Mouse (Mus musculus) heart, postnatal 14 days (tissue): Measurements from ENCODE around the gene Cox10. TPM values are rescaled to one million over a fixed set of nuclear protein-coding genes. Genes with fewer than 3 reads are reported as not detected.
"Not testable (repeated sequence)": the region's sequence is repeated elsewhere in the genome, so short reads cannot be mapped to it uniquely, and the experiment has no call there.

Experiments used
- DNase-seq, 2 experiments: peaks; one replicate each; pipeline ENCODE4 v3.0.0; 2021 to 2022
- intact Hi-C: fragments of 180-260 bp; cut with DNase I; formaldehyde crosslinking; loops from one replicate; pipeline ENCODE4 v1.15.1; 2025
- long read RNA-seq, 2 experiments: library from polyadenylated mRNA; stranded (forward); transcript quantifications; one replicate each; pipeline ENCODE4 v2.0.0; 2021
- total RNA-seq, 2 experiments: library from RNA; stranded (reverse); gene quantifications; 2 replicates each; pipeline ENCODE4 v1.2.3; 2021

Cox10 gene
- 10 to 100 TPM; 65.3 to 67.3 TPM for total RNA-seq
- long read RNA-seq, experiment 1, transcript Cox10-201 (7 exons, 2,915 nt) = major isoform, 127 of 143 reads
- long read RNA-seq, experiment 1, partial matches to known transcripts = 5 of 143 reads
- long read RNA-seq, experiment 1, other reads (novel, unspliced or antisense) = 11 of 143 reads
- long read RNA-seq, experiment 2, transcript Cox10-201 (7 exons, 2,915 nt) = major isoform, 116 of 127 reads
- long read RNA-seq, experiment 2, partial matches to known transcripts = 1 of 127 reads
- long read RNA-seq, experiment 2, other reads (novel, unspliced or antisense) = 10 of 127 reads

DNA sequence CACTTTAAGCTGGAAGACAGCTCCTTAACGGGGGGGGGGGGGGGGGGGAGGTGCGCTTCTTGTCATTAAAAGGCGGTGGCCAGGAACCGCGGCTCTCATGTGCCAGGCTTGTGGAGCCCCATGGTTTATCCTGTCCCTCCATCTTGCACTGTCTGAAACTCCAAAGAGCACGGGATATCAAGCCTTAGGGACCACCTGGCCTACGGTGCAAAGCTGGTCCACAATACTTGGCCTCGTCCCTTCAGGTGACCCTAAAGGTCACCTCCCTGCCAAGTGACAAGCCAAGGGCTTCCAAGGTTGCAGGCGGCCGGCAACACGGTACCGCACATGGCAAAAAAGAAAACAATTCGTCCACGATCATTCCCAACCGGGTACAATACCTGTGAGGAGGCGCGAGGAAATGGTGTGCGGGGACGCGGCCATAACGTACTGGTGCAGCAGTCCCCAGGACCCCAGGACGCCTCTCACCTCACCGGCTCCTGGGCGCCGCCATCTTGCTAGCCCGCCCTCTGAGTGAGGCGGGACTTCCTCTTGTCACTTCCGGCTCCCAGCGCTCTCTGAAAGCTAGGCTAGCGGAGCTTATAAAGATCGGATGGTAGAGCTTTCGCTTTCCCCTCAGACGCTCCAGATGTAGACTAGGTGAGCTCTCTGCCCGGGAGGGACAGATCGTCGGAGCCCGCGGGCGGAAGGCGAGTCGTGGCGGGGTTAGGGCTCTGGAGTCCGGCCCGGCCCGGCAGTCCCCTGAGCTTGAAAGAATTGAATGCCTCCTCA is at the start of gene Cox10:
Gene Cox10 (minus strand): TSS at position 513 of the 771 bp plus-strand sequence.
- peak; percentile 86 to 92 for DNase-seq
- intact Hi-C loops = loop anchor here (2.0 to 5.0 kb wide), 3 partner anchors 77 to 156 kb away; partner anchors contain the start of gene Hs3st3b1

DNA sequence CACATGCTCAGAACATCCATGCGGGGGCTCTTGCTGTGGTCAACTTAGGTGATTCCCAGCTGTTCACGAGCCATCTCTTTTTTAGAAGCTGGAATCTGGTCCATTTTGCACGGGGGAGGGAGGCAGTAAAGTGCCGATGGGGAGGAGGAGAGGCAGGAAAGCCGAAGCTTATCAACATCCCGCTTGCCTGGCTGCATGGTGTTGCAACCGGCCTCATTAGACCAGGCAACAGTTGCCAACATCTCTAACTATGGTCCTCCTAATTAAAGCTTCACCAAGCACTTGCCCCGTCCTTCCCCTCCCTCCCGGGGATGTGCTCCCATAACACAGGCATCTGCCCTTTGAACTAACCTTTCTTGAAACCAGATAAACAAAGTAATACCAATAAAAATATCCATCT is 48.7 kb upstream of the Cox10 start:
- peak; percentile 2 for DNase-seq
- intact Hi-C loops = no loop called here

DNA sequence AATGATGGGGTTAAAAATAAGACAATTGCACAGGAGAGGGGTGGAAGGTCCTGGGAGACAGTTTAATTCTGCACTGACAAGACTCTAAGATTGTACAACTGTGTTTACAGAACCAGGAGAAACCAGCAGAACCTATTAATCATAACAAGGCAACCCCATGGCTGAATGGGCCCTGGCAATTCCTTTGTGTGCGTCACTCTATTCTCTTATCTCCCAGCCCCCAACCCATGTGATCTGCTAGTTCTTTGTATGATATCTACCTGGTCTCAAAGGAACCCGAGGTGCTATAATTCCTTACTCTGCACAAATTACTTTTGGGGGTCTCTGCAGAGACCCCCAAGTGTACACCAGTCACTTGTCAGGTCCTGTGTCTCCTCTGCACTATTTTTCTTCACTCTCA is 46.2 kb upstream of the Cox10 start:
- intact Hi-C loops = no loop called here
- DNase-seq = no peak

DNA sequence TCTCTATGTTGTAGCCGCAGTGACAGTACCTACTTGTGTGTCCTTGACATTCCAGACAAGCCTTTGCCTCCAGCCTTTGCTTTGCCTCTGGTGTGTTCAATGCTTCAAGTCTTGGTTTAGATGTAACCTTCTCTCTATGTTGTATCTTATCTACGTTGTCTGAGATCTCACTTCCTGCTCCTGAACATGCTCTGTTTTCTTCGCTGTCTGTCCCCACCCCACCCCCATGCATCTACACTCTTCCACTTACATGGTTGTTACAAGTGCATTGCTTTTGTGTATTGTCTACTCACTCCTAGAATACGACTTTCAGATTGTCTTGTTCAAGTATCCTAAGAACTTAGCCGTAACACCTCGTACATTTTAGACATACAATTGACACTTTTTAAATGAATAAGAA is 43.9 kb upstream of the Cox10 start:
- DNase-seq, intact Hi-C loops: not testable (repeated sequence)

DNA sequence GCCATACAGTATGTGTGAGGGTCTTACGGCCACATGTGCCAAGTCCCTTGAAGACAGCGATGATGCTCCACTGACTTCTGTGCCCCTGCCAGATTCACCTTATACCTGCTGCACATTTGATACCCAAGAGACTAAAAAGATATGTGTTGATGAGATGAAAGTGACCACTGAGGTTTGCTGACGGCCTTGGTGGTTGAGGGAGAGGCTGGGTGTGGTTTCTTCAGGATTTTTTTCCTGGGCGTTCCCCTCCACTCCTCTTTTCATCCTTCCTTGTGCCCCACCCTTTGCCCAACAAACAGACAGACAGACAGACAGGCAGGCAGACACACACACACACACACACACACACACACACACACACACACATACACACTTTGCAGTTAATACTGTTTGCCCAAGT is 37.4 kb upstream of the Cox10 start:
- DNase-seq = no peak
- intact Hi-C loops = no loop called here

DNA sequence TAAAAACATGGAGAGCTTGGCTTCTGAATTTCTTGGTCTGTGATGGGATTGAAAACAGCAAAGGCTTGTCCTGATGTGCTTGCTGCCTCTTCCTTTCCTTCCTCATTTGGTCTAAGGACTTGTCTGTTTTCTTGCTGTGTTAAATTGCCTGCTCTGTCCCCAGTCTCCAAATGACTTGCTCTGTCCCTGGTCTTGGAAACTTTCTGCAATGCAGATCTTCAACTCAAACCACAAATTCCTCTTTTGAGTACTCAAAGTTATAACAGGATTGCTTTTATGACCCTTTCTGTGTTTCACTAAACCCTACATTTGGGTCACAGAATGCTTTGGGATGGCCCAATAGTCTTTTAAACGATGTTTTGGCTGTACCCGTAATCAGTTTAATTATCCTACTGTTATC is 36.6 kb upstream of the Cox10 start:
- no peak for DNase-seq
- intact Hi-C loops = no loop called here

DNA sequence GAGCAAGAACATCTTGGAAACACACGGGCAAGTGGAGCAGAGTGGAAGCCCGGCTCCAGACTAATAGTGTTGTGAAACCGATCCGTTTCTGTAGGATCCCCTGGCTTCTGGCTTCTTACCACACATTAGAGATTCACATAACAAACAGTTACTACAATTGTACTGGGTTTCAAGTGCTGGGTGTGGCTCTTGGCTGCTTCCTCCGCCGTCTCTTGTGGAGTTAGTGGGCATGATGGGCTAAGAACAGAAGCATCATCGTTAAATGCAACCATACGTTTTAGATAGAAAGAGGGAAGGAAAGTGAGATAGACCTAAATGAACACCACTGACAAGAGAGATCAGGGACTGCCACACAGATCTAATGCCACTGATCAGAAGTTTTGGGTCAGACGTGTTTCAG is 35.8 kb upstream of the Cox10 start:
- no peak for DNase-seq
- intact Hi-C loops = no loop called here

DNA sequence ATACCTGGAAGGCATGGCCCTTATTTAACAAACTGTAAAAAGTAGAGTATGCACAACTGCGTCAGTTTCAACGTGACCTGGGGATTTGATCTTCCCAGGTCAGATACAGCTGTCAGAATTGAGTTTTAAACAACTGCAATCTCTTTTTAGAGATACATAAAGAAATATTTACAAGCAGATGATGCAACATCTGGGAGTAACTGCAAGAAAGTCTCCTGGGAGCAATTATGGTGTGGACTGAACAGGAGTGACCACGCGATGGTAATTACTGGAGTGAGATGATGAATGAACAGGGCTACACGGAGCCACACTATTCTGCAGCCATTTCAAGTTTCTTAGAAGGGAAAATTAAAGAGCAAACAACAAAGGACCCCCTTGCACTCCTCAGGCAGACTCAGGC is 20.8 kb upstream of the Cox10 start:
- intact Hi-C loops = no loop called here
- DNase-seq = no peak

DNA sequence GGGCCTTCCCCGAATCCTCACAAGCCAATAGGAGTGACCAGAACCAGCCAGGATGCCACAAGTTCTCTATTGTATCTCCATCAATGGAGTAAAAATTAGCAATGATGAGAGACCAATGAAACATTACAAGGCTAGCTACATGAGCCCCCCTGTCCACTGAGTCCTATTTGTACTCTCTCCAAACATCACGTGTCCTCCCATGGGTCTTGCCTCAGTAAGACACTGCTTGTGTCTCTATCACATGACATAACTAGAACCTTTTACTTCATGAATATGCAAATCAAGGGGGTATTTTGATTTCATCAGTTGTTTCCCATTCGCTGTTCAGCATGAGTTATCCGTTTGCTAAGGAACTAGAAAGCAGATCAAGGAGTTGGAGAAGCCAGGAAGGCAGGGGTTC is 13.8 kb upstream of the Cox10 start:
- no peak for DNase-seq
- intact Hi-C loops = no loop called here

DNA sequence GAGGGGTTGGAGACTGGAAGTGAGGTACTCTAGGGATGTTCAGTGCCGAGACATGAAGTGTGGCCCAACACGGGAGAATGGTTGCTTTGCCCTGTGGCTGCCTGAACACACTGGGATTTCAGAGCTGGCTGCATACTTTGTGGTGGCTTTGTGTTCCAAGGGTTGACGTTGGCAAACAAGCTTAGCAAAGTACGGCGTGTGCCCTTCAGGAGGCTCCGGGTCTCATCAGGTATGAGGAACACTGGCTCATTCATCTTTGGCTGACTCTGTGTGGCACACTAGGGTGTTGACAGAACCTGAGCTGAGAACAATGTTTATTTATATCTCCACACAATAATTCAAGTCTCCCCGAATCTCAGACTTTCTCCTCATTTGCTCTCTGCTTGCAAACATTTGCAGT is 11.9 kb upstream of the Cox10 start:
- intact Hi-C loops = no loop called here

DNA sequence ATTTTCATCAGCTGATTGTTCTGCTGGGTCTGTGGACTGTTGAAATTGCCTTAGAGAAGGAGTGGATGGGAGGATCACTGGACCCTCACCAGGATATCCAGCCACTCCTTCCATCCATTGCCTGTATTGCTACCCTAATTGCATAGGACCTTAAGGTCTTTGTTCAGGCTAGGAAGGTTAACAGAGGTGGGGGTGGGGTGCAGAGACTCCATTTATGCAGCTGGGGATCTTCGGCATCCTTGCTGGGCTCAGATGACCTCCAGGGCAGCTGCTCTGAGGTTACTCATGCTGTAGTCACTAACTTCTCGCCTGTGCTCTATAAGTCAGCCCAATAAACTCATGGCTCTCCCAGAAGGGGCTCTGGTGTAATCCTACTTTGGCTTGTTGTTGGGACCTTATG is 10.4 kb upstream of the Cox10 start:
- no peak for DNase-seq
- intact Hi-C loops = no loop called here

More for the DNA sequence above, 11.9 kb upstream of the Cox10 start:
- peak; percentile 29 to 46 for DNase-seq

DNA sequence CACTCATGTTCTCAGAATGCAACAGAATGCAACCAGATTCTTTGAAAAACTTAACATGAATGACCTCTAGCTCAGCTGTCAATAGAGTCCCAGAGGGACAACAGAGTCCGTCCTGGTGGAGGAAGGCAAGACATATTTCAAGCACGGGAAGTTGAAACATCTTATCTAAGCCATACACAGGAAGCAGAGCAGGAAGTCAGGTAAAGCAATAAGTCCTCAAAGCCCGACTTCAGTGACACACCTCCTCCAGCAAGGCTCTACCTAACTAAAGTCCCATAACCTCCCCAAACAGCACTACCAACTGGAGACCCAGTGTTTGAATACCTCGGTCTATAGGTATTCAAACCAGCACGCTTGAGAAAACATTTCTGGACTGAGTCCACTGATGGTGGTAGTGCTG is 6.6 kb upstream of the Cox10 start:
- DNase-seq = no peak
- intact Hi-C loops = no loop called here

DNA sequence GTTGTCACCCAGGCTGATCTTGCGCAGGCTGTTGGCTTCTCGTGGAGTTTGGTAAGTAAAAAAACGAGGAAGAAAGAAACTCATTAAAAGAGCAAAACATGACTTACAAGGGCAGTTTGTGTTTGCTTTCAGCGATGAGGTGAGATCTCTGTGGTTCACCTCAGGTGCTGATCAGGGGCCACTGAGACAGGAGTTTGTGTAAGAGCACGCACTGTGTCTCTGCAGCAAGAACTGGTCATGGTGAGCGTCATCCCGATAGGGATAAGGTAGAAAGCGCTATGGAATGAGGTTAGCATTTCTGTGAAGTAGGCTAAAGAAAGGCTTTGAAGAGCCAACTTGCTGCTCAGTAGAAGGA is 436 bp upstream of the Cox10 start:
- intact Hi-C loops = loop anchor here (2.0 to 5.0 kb wide), 3 partner anchors 77 to 157 kb away; partner anchors contain the start of gene Hs3st3b1
- no peak for DNase-seq

DNA sequence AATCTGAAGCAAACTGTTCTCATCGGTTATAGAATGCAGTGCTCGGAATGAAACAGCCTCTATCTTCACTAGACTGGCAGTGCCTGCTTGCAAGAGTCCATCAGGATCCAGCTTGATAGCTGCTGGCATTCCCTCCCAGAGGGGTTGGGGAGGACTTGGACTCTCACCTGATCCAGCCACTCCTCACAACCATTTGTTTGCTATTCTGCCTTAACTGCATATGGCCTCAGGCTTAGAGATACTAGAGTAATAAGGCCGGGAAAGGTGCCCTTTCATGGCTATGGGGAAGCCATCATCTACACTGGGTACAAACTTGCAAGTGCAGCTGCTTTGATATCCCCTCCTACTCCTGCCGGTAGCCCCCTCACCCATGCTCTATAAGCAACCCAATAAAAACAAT is 3.1 kb downstream of the Cox10 start:
- DNase-seq = no peak
- intact Hi-C loops = loop anchor here (5.0 kb wide), 2 partner anchors 74 to 114 kb away; no protein-coding TSS in a partner anchor

DNA sequence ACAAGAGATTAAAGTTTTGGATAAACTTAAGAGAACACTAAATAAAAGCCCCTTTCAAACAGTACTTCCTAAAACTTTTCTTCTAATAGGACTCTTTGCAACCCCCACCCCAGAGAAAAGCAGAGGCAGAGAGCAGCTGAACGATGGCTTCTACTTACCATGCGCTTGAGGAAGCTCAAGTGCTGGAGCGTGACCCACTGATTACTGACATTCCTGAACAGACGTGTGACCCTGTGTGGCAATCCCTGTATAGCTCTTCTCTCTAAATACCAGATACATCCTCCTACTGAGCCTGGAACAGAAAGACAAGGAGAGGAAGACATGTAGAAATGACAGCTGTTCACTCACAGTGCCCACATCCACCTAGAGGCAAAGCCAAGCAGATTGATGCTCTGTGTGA is 5.9 kb downstream of the Cox10 start:
- DNase-seq = no peak
- intact Hi-C loops = no loop called here

DNA sequence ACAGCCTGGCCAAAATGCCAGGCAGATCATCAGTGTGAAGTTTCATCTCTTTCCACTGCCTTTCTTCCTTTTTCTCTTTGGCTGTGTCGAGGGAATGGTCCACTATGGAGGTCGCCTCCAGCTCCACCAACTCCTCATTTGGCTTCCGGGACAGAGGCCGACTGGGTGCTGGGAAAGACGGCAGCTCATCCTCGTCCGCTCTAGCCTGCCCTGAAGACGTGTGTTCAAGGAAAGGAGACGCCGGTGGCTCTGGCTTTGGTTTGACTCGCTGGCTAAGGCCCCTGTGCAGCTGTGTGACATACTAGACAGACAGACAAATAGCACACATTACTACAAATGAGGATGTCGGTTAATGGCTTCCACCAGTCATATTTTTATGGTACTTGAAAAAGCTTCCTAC is 7.7 kb downstream of the Cox10 start:
- intact Hi-C loops = no loop called here
- no peak for DNase-seq

DNA sequence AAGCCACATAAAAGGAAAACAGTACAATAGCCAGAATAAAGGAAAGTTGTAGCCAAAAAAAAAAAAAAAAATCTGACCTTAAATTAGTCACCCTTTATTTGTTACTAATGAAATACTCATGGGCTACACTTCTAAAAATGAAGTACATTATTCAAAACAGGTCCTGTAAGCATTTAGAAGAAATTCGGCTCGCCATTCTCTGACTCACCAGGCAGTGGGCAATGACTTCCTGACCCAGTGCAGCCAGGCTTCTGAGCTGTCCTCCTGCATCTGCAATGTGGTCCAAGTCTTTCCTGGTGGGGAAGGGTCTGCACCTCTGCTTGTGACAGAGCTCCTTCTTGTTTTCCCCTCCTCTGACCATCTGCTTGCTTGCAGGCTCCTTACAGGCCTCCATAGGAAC is 13.3 kb downstream of the Cox10 start:
- intact Hi-C loops = no loop called here
- no peak for DNase-seq

DNA sequence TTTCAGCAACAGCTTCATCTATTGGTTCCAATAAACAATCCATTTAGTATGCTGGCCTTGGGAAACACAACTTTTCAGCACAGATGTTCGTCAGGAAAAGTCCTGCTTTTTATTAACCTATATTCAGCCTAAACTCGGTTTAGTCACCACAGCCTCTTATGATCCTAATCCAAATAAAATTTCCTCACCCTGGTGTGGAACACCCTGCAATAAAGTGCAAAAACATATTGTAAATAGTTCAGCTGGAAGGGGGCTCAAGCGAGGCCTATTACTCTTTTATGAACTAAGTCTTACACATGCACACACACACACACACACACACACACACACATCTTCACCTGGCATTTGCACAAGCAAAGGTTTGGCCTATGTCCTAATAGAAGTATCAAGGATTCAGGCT is 16.1 kb downstream of the Cox10 start:
- no peak for DNase-seq
- intact Hi-C loops = no loop called here

DNA sequence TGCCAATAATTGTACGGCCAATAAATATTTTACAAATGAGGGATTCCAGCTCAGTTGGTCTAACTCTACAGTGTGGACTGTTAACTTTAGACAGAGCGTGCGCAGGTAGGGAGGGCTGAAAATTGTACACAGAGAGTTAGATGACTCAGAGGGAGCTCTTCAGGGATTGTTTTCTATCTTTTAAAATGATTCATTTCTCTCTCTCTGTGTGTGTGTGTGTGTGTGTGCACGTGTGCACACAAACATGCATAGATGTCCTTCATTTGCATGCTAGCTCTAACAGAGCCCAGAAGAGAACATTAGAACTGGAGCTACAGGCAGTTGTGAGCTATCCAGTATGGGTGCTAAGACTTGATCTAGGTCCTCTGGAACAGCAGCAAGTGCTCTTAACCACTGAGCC is 17.0 kb downstream of the Cox10 start:
- DNase-seq = no peak
- intact Hi-C loops = no loop called here

DNA sequence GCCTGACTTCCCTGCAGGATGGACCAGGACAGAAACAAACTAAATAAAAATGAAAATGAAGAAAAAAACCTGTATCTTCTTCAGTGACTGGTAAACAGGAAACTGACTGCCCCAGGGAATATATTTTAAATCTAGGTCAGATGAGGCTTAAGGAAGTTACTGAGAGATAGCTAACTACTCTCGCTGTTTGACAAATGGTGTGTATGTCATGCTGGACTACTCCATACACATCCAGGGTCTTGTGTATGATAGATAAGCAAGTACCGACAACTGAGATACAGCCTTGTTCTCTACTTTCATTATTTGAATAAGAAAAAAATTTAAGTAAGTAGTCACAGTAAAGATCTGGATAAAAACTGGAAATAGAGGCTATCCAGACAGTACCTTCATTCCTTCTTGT is 20.0 kb downstream of the Cox10 start:
- intact Hi-C loops = no loop called here

DNA sequence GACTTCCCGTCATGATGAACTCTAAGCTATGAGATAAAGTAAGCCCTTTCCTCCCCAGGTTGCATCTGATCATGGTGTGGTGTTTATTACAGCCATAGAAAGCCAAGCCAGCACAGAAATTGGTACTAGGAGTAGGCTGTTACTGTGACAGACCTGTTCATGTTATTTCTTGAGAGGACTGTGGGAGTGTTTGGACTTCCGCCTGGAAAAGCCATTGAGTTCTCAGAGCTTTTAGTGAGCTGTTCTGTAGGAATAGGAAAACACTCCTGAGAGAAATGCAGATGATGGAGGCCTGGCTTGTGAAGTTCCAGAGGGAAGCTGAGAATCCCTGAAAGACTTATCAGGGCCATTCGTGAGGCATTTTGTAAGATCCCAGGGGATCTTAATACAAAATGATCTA is 20.8 kb downstream of the Cox10 start:
- intact Hi-C loops = no loop called here
- DNase-seq = no peak

More for the DNA sequence above, 20.0 kb downstream of the Cox10 start:
- DNase-seq = no peak

DNA sequence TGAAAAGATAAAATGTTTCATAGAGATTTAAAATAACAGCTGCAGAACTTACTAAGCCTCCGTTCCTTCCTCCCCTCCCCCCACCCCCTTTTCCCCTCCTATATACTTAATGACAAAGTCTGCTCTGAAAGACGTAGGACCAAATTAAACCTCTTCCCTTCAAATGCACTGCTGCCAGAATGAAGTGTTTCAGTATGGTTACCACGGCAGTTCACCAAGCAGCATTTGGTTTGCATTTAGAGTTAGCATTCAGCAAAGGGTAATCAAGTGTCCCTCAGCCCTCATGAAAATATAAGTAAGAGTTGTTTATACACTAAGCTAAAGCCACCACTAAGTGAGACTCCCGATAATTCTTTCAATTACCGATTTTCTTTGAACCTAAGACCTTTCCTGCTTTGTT is 25.9 kb downstream of the Cox10 start:
- no peak for DNase-seq
- intact Hi-C loops = no loop called here
